Mouse (Mus musculus): ENCODE measurements around the gene Mlxipl. TPM values are rescaled to one million over a fixed set of nuclear protein-coding genes. Genes with fewer than 3 reads are reported as not detected.

Gene Mlxipl
- polyA plus RNA-seq, 1 experiment from 2014 or later, result 1.2 TPM

DNA sequence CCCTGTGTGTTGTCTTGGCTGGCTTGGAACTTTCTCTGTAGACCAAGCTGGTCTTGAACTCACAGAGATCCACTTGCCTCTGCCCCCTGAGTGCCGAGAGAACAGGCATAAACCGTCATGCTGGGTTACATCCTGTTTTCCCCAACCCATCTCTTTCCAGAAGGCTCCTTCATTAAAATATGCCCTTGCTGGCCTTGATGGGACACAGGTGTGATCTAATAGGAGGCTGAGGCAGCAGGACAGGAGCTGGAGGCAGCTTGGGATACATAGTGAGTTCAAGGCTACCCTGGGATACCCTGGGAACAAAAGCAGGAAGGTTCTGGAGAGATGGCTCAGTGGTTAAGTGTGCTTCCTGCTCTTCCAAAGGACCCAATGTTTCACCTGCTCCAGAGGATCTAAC, 50.2 kb downstream of the Mlxipl start:
- Histone ChIP-seq H3K9me3 (replicated peaks; ENCODE audit: control insufficient read depth, low read length) (peaks cover 3% of the 10 kb centered on the region; the same call in 1 of the 2 replicates), H3K36me3 (ENCODE audit: control insufficient read depth, insufficient read depth, low read length) (no peaks in the 10 kb centered on the region), H3K4me1 (ENCODE audit: control insufficient read depth, insufficient read depth, low read length) (no peaks in the 10 kb centered on the region), H3K4me3 (ENCODE audit: low read depth, low read length) (no peak overlapping the region), H3K9ac (ENCODE audit: low read depth, low read length) (no peak overlapping the region), H3K4me2 (no peak overlapping the region), H3K27me3 (ENCODE audit: control insufficient read depth, insufficient read depth, low read length) (peaks cover 5% of the 10 kb centered on the region), H3K27ac (ENCODE audit: low read depth, low read length) (no peak overlapping the region)
- no peak for ATAC-seq (replicated peaks; ENCODE audit: insufficient number of reproducible peaks, low FRiP score, low TSS enrichment)
- 63% methylated on average over 2 of the region's 2 CpGs for WGBS (ENCODE audit: insufficient replicate concordance)

DNA sequence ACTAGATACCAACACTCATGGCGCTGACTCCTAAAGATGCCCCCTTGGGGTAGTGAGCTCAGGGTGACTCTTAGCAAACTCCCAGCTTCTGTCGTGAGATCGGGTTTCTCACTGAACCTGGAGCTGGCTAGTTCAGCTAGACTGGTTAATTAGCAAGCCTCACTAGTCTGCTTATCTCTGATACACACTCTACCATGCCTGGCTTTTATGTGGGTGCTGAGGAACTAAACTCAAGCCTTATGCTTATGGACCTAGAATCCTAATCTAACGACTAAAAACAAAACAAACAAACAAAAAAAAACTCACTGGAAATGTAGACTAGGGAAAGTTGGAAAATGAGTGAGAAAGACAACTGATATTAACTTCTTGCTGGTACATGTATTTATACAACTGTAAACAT, 54.8 kb downstream of the Mlxipl start:
- no peak overlapping the region for H3K27ac ChIP-seq (ENCODE audit: low read depth, low read length)
- H3K4me2 ChIP-seq, result no peak overlapping the region
- WGBS (ENCODE audit: insufficient replicate concordance), result 39% methylated on average over 4 of the region's 4 CpGs
- H3K9ac ChIP-seq (ENCODE audit: low read depth, low read length), result no peak overlapping the region
- no peak overlapping the region for H3K4me3 ChIP-seq (ENCODE audit: low read depth, low read length)
- no peak for ATAC-seq (replicated peaks; ENCODE audit: insufficient number of reproducible peaks, low FRiP score, low TSS enrichment)
- H3K36me3 ChIP-seq (ENCODE audit: control insufficient read depth, insufficient read depth, low read length), result no peaks in the 10 kb centered on the region
- H3K4me1 ChIP-seq (ENCODE audit: control insufficient read depth, insufficient read depth, low read length), result no peaks in the 10 kb centered on the region
- H3K27me3 ChIP-seq (ENCODE audit: control insufficient read depth, insufficient read depth, low read length), result no peaks in the 10 kb centered on the region
- no peaks in the 10 kb centered on the region for H3K9me3 ChIP-seq (replicated peaks; ENCODE audit: control insufficient read depth, low read length)

DNA sequence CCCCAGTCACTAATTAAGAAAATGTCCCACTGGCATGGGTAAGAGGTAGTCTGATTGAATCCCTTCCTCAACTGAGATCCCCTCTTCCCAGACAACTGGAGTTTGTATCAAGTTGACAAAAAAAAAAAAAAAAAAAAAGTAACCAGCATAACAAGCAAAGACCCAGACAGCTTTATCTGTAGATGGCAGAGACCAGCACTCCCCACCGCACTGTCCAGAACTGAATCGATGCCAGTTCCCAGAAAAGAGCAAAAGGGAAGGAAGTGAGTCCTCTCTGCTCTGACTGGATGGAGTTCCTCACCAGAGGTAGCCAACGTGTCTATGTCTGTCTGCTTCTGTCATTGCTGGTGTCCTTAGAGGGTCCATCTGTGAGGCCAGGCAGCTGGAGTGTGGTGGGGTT, 55.8 kb downstream of the Mlxipl start:
- Histone ChIP-seq H3K27ac (ENCODE audit: low read depth, low read length) (no peak overlapping the region), H3K4me1 (ENCODE audit: control insufficient read depth, insufficient read depth, low read length) (peaks cover 4% of the 10 kb centered on the region; the same call in 1 of the 2 replicates), H3K9ac (ENCODE audit: low read depth, low read length) (no peak overlapping the region), H3K27me3 (ENCODE audit: control insufficient read depth, insufficient read depth, low read length) (no peaks in the 10 kb centered on the region), H3K36me3 (ENCODE audit: control insufficient read depth, insufficient read depth, low read length) (no peaks in the 10 kb centered on the region), H3K9me3 (replicated peaks; ENCODE audit: control insufficient read depth, low read length) (no peaks in the 10 kb centered on the region), H3K4me3 (ENCODE audit: low read depth, low read length) (no peak overlapping the region), H3K4me2 (no peak overlapping the region)
- ATAC-seq (replicated peaks; ENCODE audit: insufficient number of reproducible peaks, low FRiP score, low TSS enrichment), result no peak
- 61% methylated on average over 3 of the region's 3 CpGs for WGBS (ENCODE audit: insufficient replicate concordance)

DNA sequence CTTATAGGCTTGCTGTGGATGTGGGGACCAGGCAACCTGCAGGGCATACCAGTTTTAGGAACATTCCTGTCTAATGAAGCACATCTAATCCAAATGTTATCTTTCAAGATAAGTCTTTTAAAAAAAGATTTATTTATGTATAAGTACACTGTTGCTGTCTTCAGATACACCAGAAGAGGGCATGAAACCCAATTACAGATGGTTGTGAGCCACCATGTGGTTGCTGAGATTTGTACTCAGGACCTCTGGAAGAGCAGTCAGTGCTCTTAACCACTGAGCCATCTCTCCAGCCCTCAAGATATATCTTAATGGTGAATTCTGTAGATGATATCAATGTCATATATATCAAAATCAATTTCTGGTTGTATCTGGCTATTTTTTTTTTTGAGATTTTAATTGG, 56.3 kb downstream of the Mlxipl start:
- no peaks in the 10 kb centered on the region for H3K27me3 ChIP-seq (ENCODE audit: control insufficient read depth, insufficient read depth, low read length)
- no peak for ATAC-seq (replicated peaks; ENCODE audit: insufficient number of reproducible peaks, low FRiP score, low TSS enrichment)
- H3K4me2 ChIP-seq, result no peak overlapping the region

DNA sequence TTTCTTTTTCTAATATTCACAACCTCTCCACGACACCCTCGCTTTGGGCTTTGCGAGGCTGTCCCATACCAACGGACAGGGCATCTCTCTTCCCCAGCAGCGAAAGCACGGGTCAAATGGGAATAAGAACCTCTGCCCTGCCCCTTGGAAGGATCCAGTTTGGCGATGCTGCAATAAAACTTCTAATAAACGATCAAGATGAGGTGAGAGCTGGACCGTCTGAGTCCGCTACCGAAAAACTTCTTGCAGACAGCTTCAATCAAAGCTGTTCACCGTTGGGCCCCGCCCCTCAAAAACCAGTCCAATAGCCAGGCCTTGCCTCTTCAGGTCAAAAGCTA, 59.0 kb downstream of the Mlxipl start:
- Histone ChIP-seq H3K27ac (ENCODE audit: low read depth, low read length) (peak overlapping the region; percentile 98; the same call in 1 of the 2 replicates), H3K9me3 (replicated peaks; ENCODE audit: control insufficient read depth, low read length) (no peaks in the 10 kb centered on the region), H3K4me3 (ENCODE audit: low read depth, low read length) (peak overlapping the region; percentile 69), H3K27me3 (ENCODE audit: control insufficient read depth, insufficient read depth, low read length) (no peaks in the 10 kb centered on the region), H3K4me2 (peak overlapping the region; percentile 72), H3K36me3 (ENCODE audit: control insufficient read depth, insufficient read depth, low read length) (peaks cover 5% of the 10 kb centered on the region; the same call in 1 of the 2 replicates), H3K9ac (ENCODE audit: low read depth, low read length) (peak overlapping the region; percentile 77), H3K4me1 (ENCODE audit: control insufficient read depth, insufficient read depth, low read length) (peaks cover 4% of the 10 kb centered on the region; the same call in 1 of the 2 replicates)
- no peak for ATAC-seq (replicated peaks; ENCODE audit: insufficient number of reproducible peaks, low FRiP score, low TSS enrichment)
- WGBS (ENCODE audit: insufficient replicate concordance), result under 1% methylated on average over 13 of the region's 13 CpGs

More for the DNA sequence above, 56.3 kb downstream of the Mlxipl start:
- H3K27ac ChIP-seq (ENCODE audit: low read depth, low read length), result no peak overlapping the region
- no peaks in the 10 kb centered on the region for H3K36me3 ChIP-seq (ENCODE audit: control insufficient read depth, insufficient read depth, low read length)
- peaks cover 4% of the 10 kb centered on the region; the same call in 1 of the 2 replicates for H3K4me1 ChIP-seq (ENCODE audit: control insufficient read depth, insufficient read depth, low read length)
- H3K9me3 ChIP-seq (replicated peaks; ENCODE audit: control insufficient read depth, low read length), result no peaks in the 10 kb centered on the region
- no peak overlapping the region for H3K9ac ChIP-seq (ENCODE audit: low read depth, low read length)
- no peak overlapping the region for H3K4me3 ChIP-seq (ENCODE audit: low read depth, low read length)

DNA sequence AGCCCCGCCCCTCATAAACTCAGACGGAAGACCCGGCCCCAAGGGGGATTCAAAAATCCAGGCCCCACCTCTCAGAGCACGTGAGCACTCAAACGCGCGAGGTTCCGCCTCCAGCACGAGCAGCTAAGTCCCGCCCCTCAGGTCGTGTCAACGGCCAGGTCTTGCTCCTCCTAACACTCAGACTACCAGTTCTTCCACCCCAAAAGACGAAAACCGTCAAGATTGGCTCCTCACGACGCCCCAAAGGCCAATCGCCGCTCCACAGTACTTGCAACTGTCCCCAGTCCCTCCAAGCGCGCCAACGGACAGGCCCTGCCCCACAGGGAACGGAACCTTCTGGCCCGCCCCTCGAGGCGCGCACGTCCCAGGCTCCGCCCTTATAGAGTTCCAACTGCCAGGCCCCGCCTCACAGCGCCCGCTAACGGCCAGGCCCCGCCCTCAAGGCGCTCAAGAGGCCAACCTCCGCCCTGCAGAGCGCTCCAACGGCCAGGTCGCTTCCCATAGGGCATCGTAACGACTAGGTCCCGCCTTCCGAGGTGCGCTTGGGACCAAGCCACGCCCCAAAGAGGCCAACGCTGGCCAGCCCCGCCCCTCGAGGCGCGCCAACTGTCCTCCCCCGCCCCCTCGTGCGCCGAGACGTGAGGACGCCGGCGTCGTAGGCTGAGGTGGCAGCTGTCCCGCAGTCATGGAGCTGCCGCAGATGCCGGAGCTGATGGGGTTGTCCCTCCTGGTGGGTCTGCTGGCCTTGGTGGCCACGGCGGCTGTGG, 59.5 kb downstream of the Mlxipl start, which contains the start of gene Tbl2:
Tbl2 (plus strand) TSS at position 605 of the 767 bp plus-strand sequence.
- Histone ChIP-seq H3K36me3 (ENCODE audit: control insufficient read depth, insufficient read depth, low read length) (peaks cover 5% of the 10 kb centered on the region; the same call in 1 of the 2 replicates), H3K4me1 (ENCODE audit: control insufficient read depth, insufficient read depth, low read length) (peaks cover 4% of the 10 kb centered on the region; the same call in 1 of the 2 replicates), H3K9ac (ENCODE audit: low read depth, low read length) (peak within 1 kb of the TSS; percentile 77), H3K9me3 (replicated peaks; ENCODE audit: control insufficient read depth, low read length) (no peaks in the 10 kb centered on the region), H3K4me2 (peak within 1 kb of the TSS; percentile 74), H3K4me3 (ENCODE audit: low read depth, low read length) (peak within 1 kb of the TSS; percentile 69), H3K27ac (ENCODE audit: low read depth, low read length) (peak within 1 kb of the TSS; percentile 98), H3K27me3 (ENCODE audit: control insufficient read depth, insufficient read depth, low read length) (no peaks in the 10 kb centered on the region)
- WGBS (ENCODE audit: insufficient replicate concordance), result under 1% methylated on average over 63 of the region's 63 CpGs
- ATAC-seq (replicated peaks; ENCODE audit: insufficient number of reproducible peaks, low FRiP score, low TSS enrichment), result peak; percentile 97

DNA sequence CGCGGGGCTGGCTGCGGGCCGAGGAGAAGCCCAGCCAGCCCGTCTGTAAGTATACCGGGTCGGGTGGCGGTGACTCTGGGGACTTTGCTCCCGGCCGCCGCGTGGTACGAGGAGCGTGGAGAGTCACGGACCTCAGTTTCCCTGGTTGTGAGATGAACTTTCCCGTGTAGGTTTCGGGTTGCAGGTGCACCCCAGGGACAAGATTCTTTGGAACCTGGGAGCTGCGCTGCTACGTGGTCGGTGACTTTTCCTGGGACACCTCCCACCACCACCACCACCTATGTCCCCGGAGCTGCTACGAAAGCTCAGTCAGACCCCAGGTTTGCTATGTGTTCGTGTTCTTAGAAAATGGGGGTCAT, 60.1 kb downstream of the Mlxipl start:
- Histone ChIP-seq H3K27me3 (ENCODE audit: control insufficient read depth, insufficient read depth, low read length) (no peaks in the 10 kb centered on the region), H3K4me2 (peak overlapping the region; percentile 74), H3K4me1 (ENCODE audit: control insufficient read depth, insufficient read depth, low read length) (peaks cover 4% of the 10 kb centered on the region; the same call in 1 of the 2 replicates), H3K9me3 (replicated peaks; ENCODE audit: control insufficient read depth, low read length) (no peaks in the 10 kb centered on the region), H3K27ac (ENCODE audit: low read depth, low read length) (0 out of 2 replicates have a peak overlapping the region, but pooled peaks have one; percentile 23), H3K4me3 (ENCODE audit: low read depth, low read length) (peak overlapping the region; percentile 69), H3K36me3 (ENCODE audit: control insufficient read depth, insufficient read depth, low read length) (peaks cover 5% of the 10 kb centered on the region; the same call in 1 of the 2 replicates), H3K9ac (ENCODE audit: low read depth, low read length) (peak overlapping the region; percentile 77)
- ATAC-seq (replicated peaks; ENCODE audit: insufficient number of reproducible peaks, low FRiP score, low TSS enrichment), result no peak
- under 1% methylated on average over 23 of the region's 23 CpGs for WGBS (ENCODE audit: insufficient replicate concordance)

DNA sequence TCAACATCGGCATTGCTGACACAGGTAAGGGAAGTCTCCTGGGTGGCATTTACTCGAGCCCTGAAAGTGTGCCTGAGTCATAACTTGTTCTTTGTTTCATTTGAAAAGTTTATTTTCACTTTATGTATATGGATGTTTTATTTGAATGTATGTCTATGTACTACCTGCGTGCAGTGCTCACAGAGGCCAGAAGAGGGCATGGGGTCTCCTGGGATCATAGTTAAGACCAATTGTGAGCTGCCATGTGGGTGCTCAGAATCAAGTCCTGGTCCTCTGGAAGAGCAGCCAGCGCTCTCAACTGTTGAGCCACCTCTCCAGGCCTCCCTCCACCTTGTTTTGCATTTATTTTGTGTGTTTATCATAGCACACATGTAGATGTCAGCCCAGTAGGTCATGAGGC, 66.8 kb downstream of the Mlxipl start:
- H3K27ac ChIP-seq (ENCODE audit: low read depth, low read length), result no peak overlapping the region
- no peak overlapping the region for H3K4me3 ChIP-seq (ENCODE audit: low read depth, low read length)
- ATAC-seq (replicated peaks; ENCODE audit: insufficient number of reproducible peaks, low FRiP score, low TSS enrichment), result no peak
- H3K36me3 ChIP-seq (ENCODE audit: control insufficient read depth, insufficient read depth, low read length), result peaks cover 59% of the 10 kb centered on the region
- no peaks in the 10 kb centered on the region for H3K4me1 ChIP-seq (ENCODE audit: control insufficient read depth, insufficient read depth, low read length)
- no peaks in the 10 kb centered on the region for H3K9me3 ChIP-seq (replicated peaks; ENCODE audit: control insufficient read depth, low read length)
- H3K9ac ChIP-seq (ENCODE audit: low read depth, low read length), result no peak overlapping the region
- H3K4me2 ChIP-seq, result no peak overlapping the region
- no peaks in the 10 kb centered on the region for H3K27me3 ChIP-seq (ENCODE audit: control insufficient read depth, insufficient read depth, low read length)
- 97% methylated on average over 4 of the region's 4 CpGs for WGBS (ENCODE audit: insufficient replicate concordance)

DNA sequence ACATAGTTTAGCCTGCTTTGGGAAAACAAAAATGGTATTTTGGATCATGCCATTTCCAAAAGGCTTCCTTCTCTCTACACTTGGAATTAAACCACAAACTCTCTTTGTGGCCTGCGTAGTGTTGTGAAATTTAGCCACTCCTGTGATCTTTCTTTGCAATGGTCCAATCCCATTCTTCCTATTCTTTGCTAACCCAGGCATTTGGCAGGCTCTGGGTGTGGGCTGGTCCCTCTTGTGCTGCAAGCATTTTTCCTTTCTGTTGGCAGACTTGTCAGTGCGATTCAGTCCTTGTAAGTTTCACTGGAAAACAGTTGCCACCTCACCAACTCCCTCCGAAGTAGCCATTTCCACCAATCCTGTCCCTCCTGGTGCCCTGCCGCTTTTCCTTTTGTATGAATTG, 71.5 kb downstream of the Mlxipl start:
- Histone ChIP-seq H3K9me3 (replicated peaks; ENCODE audit: control insufficient read depth, low read length) (no peaks in the 10 kb centered on the region), H3K4me1 (ENCODE audit: control insufficient read depth, insufficient read depth, low read length) (no peaks in the 10 kb centered on the region), H3K27me3 (ENCODE audit: control insufficient read depth, insufficient read depth, low read length) (no peaks in the 10 kb centered on the region), H3K4me2 (no peak overlapping the region), H3K27ac (ENCODE audit: low read depth, low read length) (no peak overlapping the region), H3K36me3 (ENCODE audit: control insufficient read depth, insufficient read depth, low read length) (peaks cover 42% of the 10 kb centered on the region), H3K9ac (ENCODE audit: low read depth, low read length) (no peak overlapping the region), H3K4me3 (ENCODE audit: low read depth, low read length) (no peak overlapping the region)
- WGBS (ENCODE audit: insufficient replicate concordance), result 91% methylated on average over 4 of the region's 4 CpGs
- no peak for ATAC-seq (replicated peaks; ENCODE audit: insufficient number of reproducible peaks, low FRiP score, low TSS enrichment)

Data from heart, embryonic 11.5 days (tissue).